Mouse (Mus musculus) lung, embryonic 15.5 days (tissue): ENCODE measurements around the gene Cyp1a2. TPM values are rescaled to one million over a fixed set of nuclear protein-coding genes. Genes with fewer than 3 reads are reported as not detected.

Experiments
- ATAC-seq: fragments of 200-750 bp; cut with Nextera tagmentation; 2 replicates; pipeline ENCODE4 v1.8.0; 2017; ENCODE audit warnings: moderate number of reproducible peaks, borderline replicate concordance; ENCODE audit not compliant: low FRiP score, low TSS enrichment; ENCODE audit errors: extremely low read depth
- H3K27ac ChIP-seq: fragments of 300-500 bp; sonication (generic); 2 replicates; pipeline ENCODE4 v1.5.1; 2015; ENCODE audit warnings: moderate library complexity, mild to moderate bottlenecking, inconsistent platforms
- H3K27me3 ChIP-seq: fragments of 300-500 bp; sonication (generic); 2 replicates; pipeline ENCODE4 v1.6.1; 2015; ENCODE audit warnings: inconsistent platforms
- H3K36me3 ChIP-seq: fragments of 300-500 bp; sonication (generic); 2 replicates; pipeline ENCODE4 v1.6.1; 2015; ENCODE audit warnings: inconsistent platforms
- H3K4me1 ChIP-seq: fragments of 300-500 bp; sonication (generic); 2 replicates; pipeline ENCODE4 v1.6.1; 2015; ENCODE audit warnings: inconsistent platforms
- H3K4me2 ChIP-seq: fragments of 300-500 bp; sonication (generic); 2 replicates; pipeline ENCODE4 v1.6.1; 2015; ENCODE audit warnings: inconsistent platforms, mild to moderate bottlenecking, moderate library complexity
- H3K4me3 ChIP-seq: fragments of 300-500 bp; sonication (generic); 2 replicates; pipeline ENCODE4 v1.5.1; 2015; ENCODE audit warnings: mild to moderate bottlenecking, inconsistent platforms
- H3K9ac ChIP-seq: fragments of 300-500 bp; sonication (generic); 2 replicates; pipeline ENCODE4 v1.6.1; 2015; ENCODE audit warnings: inconsistent platforms
- H3K9me3 ChIP-seq: fragments of 300-500 bp; sonication (generic); 2 replicates; pipeline ENCODE4 v1.6.1; 2016; ENCODE audit warnings: inconsistent platforms
- WGBS: fragments of 180-500 bp; shearing (Covaris S2); methylation state at CpG from one replicate; pipeline ENCODE4 v1.1.7; 2015; 5-methylcytosine and 5-hydroxymethylcytosine counted together
- polyA plus RNA-seq: library from polyadenylated mRNA; unstranded; fragments of >200 nt; fragmentation: Nextera tagmentation; extraction: Ambion mirVana; gene quantifications from 2 replicates; pipeline ENCODE4 v1.2.1, GENCODE M21; 2015

Cyp1a2 gene
- polyA plus RNA-seq, 1 experiment from 2014 or later: not detected

DNA sequence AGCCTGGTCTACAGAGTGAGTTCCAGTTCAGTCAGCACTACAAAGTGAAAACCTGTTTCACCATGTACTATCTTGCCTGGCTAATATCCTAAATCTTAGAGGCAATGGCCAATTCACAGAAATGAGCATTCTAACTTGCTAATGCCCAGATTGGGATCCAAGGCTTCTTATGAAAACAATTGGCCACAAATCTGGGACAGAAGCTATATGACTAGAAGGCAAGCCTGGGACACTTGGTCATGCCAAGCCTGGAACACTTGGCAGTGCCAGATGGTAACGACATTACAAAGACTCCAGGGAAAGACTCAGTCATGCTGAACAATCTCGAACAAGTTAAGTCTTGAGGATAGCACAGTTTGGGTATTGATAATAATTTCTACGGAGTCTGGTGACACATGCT lies 23.0 kb upstream of the Cyp1a2 start:
- Histone ChIP-seq H3K4me1 (peaks cover 12% of the 10 kb centered on the region), H3K4me2 (no peak overlapping the region), H3K36me3 (no peaks in the 10 kb centered on the region), H3K9ac (no peak overlapping the region), H3K27me3 (no peaks in the 10 kb centered on the region), H3K27ac (no peak overlapping the region), H3K9me3 (no peaks in the 10 kb centered on the region), H3K4me3 (no peak overlapping the region)
- 80% methylated on average over 3 of the region's 3 CpGs for WGBS
- ATAC-seq: no peak

DNA sequence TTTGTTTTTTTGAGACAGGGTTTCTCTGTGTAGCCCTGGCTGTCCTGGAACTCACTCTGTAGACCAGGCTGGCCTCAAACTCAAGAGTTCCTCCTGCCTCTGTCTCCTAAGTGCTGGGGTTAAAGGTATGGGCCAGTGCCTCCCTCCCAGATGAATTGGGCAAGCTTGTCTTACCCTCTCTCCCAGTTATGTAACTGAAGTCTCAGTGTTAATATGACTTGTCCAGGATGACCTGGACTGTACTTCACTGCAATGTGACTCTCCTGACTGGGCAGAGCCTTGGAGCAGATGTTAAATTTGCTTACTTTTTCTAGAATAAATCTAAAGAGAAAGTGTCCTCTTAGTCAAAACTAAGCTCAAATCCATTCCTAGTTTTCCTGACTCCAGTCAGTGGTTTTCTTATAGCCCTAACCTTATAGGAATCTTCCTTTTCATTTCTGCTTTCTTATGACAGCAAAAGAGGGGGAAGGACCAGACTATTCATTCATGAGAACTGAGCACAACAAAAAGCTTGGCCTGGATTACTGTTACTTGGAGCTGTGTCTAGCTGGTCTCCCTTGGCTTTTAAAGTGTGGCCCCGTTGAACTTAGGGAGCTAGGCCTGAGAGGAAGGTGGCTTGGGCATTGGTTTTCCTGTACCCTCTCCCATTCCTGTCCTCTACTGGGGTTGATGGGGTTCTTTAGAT lies 15.1 kb upstream of the Cyp1a2 start:
- 70% methylated on average over 1 of the region's 1 CpGs for WGBS
- Histone ChIP-seq H3K4me1 (peaks cover 15% of the 10 kb centered on the region), H3K9ac (no peak overlapping the region), H3K4me3 (no peak overlapping the region), H3K36me3 (no peaks in the 10 kb centered on the region), H3K27ac (no peak overlapping the region), H3K27me3 (peaks cover 39% of the 10 kb centered on the region), H3K9me3 (no peaks in the 10 kb centered on the region), H3K4me2 (no peak overlapping the region)
- ATAC-seq: no peak

DNA sequence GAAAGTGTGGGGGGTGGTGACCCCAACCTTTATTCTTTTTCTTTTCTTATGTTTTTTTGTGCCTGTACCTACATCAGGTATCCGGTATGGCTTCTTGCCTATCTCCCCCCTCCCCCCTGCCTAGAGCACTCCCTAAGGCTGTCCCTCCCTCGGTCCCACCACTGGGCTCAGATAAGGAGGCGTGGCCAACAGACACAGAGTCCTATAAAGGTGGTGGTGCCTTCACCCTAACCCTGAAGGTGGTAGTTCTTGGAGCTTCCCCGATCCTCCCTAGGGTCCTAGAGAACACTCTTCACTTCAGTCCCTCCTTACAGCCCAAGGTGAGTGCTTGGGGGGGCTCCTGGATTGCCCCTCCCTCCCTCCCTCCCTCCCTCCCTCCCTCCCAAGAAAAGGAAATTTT lies 13.9 kb upstream of the Cyp1a2 start:
- H3K4me1 ChIP-seq: peaks cover 15% of the 10 kb centered on the region
- no peaks in the 10 kb centered on the region for H3K36me3 ChIP-seq
- H3K27ac ChIP-seq: no peak overlapping the region
- 10% methylated on average over 4 of the region's 4 CpGs for WGBS
- no peak overlapping the region for H3K4me3 ChIP-seq
- H3K27me3 ChIP-seq: peaks cover 39% of the 10 kb centered on the region
- no peak overlapping the region for H3K9ac ChIP-seq
- no peak overlapping the region for H3K4me2 ChIP-seq
- peak; percentile 16; the same call in 1 of the 2 replicates for ATAC-seq
- no peaks in the 10 kb centered on the region for H3K9me3 ChIP-seq

DNA sequence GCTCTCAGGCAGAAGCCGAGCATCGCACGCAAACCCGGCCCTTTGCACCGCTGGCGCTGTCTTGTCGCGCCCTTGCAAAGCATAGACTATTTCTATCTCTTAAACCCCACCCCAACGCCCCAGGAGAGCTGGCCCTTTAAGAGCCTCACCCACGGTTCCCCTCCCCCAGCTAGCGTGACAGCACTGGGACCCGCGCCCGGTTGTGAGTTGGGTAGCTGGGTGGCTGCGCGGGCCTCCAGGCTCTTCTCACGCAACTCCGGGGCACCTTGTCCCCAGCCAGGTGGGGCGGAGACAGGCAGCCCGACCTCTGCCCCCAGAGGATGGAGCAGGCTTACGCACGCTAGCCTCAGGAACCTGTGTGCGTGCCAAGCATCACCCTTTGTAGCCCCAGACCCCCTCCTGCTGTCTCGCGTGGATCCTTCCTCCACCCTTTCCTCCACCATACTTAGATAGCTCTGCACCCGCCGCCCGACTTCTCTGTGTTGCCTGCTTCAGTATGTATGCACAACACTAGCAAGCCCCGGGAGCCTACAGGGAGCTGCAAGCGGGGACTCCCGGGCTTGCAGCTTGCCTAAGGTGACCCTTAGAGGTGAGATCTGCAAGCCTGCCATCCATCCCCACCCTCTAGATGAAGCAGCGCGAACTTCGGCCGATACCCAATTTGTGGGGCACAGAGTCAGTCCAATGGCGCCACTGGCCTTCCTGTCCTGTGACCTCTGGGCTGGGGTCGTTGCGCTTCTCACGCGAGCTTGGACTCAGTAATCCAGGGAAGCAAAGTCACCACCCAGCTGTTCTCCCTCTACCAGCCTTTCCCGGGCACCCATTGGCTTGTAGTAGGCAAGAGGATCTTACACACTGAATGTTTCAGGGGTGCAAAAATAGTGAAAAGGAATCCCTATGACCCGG lies 13.1 kb upstream of the Cyp1a2 start:
- ATAC-seq: no peak
- Histone ChIP-seq H3K9ac (peak overlapping the region; percentile 16; the same call in 1 of the 2 replicates), H3K9me3 (no peaks in the 10 kb centered on the region), H3K36me3 (no peaks in the 10 kb centered on the region), H3K4me1 (peaks cover 15% of the 10 kb centered on the region), H3K27me3 (peaks cover 39% of the 10 kb centered on the region), H3K4me2 (peak overlapping the region; percentile 72), H3K4me3 (peak overlapping the region; percentile 35), H3K27ac (no peak overlapping the region)
- 1% methylated on average over 42 of the region's 42 CpGs for WGBS

DNA sequence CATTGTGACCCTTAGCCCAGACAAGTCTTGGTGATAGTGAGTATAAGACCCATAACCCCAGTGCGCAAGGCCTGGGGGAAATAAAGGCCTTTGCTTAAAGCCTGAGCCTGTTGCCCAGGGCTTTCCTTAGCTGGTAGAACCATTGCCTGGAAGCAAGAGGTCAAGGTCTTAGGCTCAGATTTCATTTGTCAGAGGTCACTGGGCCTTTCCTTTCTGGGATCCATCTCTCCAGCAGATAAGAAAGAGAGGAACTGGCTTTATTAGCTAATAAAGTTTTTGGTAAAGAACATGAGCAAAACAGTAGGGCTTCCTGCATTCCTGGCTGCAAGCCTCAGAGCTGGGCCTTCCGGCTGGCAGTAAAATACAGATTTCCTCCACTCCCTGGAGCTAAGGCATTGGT lies 10.6 kb upstream of the Cyp1a2 start:
- no peak overlapping the region for H3K9ac ChIP-seq
- H3K36me3 ChIP-seq: no peaks in the 10 kb centered on the region
- H3K27me3 ChIP-seq: peaks cover 39% of the 10 kb centered on the region
- no peak for ATAC-seq
- WGBS: 76% methylated on average over 2 of the region's 2 CpGs
- H3K4me3 ChIP-seq: no peak overlapping the region
- peaks cover 15% of the 10 kb centered on the region for H3K4me1 ChIP-seq
- H3K27ac ChIP-seq: no peak overlapping the region
- H3K9me3 ChIP-seq: no peaks in the 10 kb centered on the region
- no peak overlapping the region for H3K4me2 ChIP-seq

DNA sequence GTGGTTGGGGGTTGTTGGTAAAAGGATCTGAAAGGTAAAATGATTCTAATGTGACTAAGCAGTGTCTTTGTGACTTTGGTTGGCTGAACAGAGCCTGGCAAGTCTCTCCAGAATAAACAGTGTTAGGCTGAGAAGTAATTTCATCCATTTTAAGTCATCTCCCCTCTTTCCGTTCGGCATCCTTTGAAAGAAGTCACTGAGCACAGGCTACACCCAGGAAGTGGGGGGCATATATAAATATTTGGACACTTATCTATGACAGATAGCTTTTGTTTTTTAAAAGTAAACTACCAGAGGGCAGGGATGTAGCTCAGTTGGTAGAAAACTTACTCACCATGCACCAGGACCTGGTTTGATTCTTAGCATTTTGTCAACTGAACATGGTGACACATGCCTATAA lies 5.1 kb upstream of the Cyp1a2 start:
- no peak overlapping the region for H3K4me2 ChIP-seq
- H3K9ac ChIP-seq: no peak overlapping the region
- ATAC-seq: no peak
- WGBS: 24% methylated on average over 2 of the region's 2 CpGs
- H3K27me3 ChIP-seq: no peaks in the 10 kb centered on the region
- H3K9me3 ChIP-seq: no peaks in the 10 kb centered on the region
- H3K36me3 ChIP-seq: no peaks in the 10 kb centered on the region
- no peaks in the 10 kb centered on the region for H3K4me1 ChIP-seq
- no peak overlapping the region for H3K4me3 ChIP-seq
- no peak overlapping the region for H3K27ac ChIP-seq

DNA sequence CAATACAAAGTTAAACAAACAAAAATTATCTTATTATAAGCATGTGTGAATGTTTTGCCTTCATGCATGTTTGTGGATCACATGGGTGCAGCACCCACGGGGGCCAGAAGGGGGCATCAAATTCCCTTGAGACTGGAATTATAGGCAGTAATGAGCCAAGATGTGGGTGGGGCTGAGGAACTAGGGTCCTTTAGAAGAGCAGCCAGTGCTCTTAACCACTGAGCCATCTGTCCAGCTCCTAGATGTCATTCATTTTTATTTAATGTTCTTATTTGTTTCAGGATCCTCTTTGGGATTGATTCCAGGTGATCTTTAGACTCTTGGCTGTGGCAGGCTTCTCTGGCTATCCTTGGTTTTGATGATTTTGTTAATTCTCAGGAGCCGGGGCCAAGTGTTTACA lies 4.7 kb upstream of the Cyp1a2 start:
- no peaks in the 10 kb centered on the region for H3K4me1 ChIP-seq
- H3K9ac ChIP-seq: no peak overlapping the region
- H3K36me3 ChIP-seq: no peaks in the 10 kb centered on the region
- no peak overlapping the region for H3K4me3 ChIP-seq
- no peak for ATAC-seq
- no peaks in the 10 kb centered on the region for H3K9me3 ChIP-seq
- H3K4me2 ChIP-seq: no peak overlapping the region
- H3K27ac ChIP-seq: no peak overlapping the region
- 29% methylated on average over 2 of the region's 2 CpGs for WGBS
- H3K27me3 ChIP-seq: no peaks in the 10 kb centered on the region

DNA sequence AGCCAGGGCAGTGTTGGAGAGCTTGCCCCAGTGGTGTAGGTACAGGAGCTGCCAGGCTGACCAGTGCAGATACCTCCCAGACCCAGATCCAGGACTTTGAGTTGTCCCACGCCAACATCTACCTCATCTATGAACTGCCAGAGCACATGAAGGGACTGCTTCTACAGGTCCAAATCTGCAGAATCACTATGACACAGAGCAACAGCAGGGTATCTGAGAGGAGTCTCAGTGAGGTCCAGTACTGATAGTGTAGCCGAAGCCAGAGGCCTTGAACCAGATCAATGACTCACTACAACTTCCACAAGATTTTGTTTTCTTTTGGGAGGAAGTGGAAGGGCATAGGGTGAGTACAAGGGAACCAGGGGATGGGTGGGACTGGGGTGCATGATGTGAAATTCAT lies 4.2 kb upstream of the Cyp1a2 start, which contains the start of gene Cyp1a1:
TSS of gene Cyp1a1 (plus strand) at position 178 of the 400 bp plus-strand sequence.
- ATAC-seq: no peak
- no peaks in the 10 kb centered on the region for H3K36me3 ChIP-seq
- no peak within 1 kb of the TSS for H3K4me2 ChIP-seq
- H3K9ac ChIP-seq: no peak within 1 kb of the TSS
- H3K4me3 ChIP-seq: no peak within 1 kb of the TSS
- H3K27ac ChIP-seq: no peak within 1 kb of the TSS
- no peaks in the 10 kb centered on the region for H3K9me3 ChIP-seq
- WGBS: 85% methylated on average over 2 of the region's 2 CpGs
- H3K27me3 ChIP-seq: no peaks in the 10 kb centered on the region
- H3K4me1 ChIP-seq: no peaks in the 10 kb centered on the region

DNA sequence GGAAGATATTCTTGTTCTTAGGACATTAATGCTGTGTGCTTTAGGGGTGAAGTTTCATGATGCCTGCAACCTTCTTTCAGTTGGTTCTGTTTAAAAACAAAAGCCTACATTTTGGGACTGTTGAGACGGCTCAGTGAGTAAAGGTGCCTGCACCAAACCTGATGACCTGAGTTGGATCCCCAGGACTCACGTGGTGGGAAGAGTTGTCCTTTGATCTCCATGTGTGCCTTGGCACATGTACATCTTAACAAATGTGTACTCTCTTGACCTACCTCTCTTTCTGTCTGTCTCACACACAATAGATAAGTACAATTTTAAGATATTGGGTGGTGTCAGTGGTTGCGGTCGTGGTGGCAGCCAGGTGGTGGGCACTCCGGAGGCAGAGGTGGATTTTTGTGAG lies 2.5 kb upstream of the Cyp1a2 start:
- H3K27ac ChIP-seq: no peak overlapping the region
- H3K4me3 ChIP-seq: no peak overlapping the region
- no peak overlapping the region for H3K4me2 ChIP-seq
- no peaks in the 10 kb centered on the region for H3K4me1 ChIP-seq
- H3K36me3 ChIP-seq: no peaks in the 10 kb centered on the region
- H3K27me3 ChIP-seq: no peaks in the 10 kb centered on the region
- ATAC-seq: no peak
- whole genome bisulfite sequencing: 80% methylated on average over 5 of the region's 5 CpGs
- H3K9ac ChIP-seq: no peak overlapping the region
- no peaks in the 10 kb centered on the region for H3K9me3 ChIP-seq

DNA sequence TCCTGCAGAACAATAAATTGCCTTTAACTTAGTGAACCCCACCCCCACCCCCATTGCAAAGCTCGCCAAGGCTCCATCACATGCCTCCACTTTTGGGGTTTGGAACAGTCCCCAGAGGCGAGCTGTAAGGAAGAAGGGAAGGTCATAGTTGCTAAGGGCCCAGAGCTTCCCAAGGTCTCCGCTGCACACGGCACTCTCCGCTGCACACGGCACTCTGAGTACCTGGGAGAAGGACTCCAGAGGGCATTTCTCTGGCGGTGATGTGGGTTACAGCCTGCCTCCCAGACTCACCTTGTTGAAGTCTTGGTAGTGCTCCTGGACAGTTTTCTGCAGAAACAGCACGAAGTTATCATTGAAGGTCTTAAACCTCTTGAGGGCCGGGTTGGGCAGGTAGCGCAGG lies 2.1 kb downstream of the Cyp1a2 start:
- Histone ChIP-seq H3K27me3 (no peaks in the 10 kb centered on the region), H3K36me3 (no peaks in the 10 kb centered on the region), H3K4me2 (no peak overlapping the region), H3K4me3 (no peak overlapping the region), H3K27ac (no peak overlapping the region), H3K9ac (no peak overlapping the region), H3K9me3 (no peaks in the 10 kb centered on the region), H3K4me1 (no peaks in the 10 kb centered on the region)
- WGBS: 74% methylated on average over 10 of the region's 10 CpGs
- ATAC-seq: no peak

DNA sequence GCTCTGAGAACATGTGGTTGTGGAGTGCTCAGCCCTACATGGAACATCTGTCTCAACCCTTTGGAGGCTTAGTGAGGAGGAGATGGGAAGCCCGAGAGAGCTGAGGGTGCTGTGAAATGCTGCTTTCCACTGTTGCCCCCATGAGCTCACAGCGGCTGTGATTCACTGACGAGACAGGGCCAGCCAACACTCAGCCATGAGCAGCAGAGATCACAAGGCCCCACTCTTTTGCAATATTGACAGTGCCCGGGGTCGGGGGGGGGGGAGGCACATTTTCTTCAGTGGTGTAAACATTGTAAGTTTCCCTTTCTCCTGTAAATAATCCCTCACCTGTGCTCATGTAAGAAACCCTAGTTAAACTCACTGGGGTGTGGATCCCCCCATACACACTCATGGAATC lies 12.0 kb downstream of the Cyp1a2 start:
- ATAC-seq: no peak
- WGBS: 76% methylated on average over 5 of the region's 5 CpGs
- Histone ChIP-seq H3K4me1 (no peaks in the 10 kb centered on the region), H3K9me3 (no peaks in the 10 kb centered on the region), H3K27me3 (no peaks in the 10 kb centered on the region), H3K9ac (no peak overlapping the region), H3K36me3 (no peaks in the 10 kb centered on the region), H3K4me2 (no peak overlapping the region), H3K4me3 (no peak overlapping the region), H3K27ac (no peak overlapping the region)

DNA sequence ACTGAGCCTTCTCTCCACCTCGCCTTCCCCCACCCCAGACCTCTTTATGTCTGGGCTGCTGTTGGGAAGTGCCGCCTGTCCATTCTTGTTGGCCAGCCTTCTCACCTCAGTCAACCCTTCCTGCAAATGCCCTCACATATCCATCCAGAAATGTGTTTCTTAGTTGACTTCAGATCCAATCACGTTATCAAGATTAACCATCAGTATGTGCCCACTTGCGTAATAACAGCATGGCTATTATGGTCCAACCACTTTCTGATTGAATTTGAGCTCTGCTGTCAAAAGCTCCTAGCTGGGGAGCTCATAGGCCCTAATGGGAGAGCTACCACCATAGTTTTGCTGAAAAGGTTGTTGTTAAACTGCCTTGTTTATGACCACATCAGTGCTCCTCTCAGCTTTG lies 12.5 kb downstream of the Cyp1a2 start:
- H3K4me2 ChIP-seq: no peak overlapping the region
- no peak overlapping the region for H3K4me3 ChIP-seq
- 81% methylated on average over 4 of the region's 4 CpGs for WGBS
- H3K9me3 ChIP-seq: no peaks in the 10 kb centered on the region
- no peaks in the 10 kb centered on the region for H3K27me3 ChIP-seq
- H3K27ac ChIP-seq: no peak overlapping the region
- no peak for ATAC-seq
- H3K4me1 ChIP-seq: no peaks in the 10 kb centered on the region
- no peak overlapping the region for H3K9ac ChIP-seq
- no peaks in the 10 kb centered on the region for H3K36me3 ChIP-seq
